Mouse (Mus musculus): Measurements from ENCODE around the gene Amdhd2.

The Amdhd2 gene

GRCm38 (mm10) chr17:24197032-24197824, 33.7 kb upstream of the Amdhd2 start:
- DNase-seq: no peak

- DNase-seq: no peak
Measured at GRCm38 (mm10) chr17:24195349-24195748, 31.8 kb upstream of the Amdhd2 start.

- no peak for DNase-seq
Measured at GRCm38 (mm10) chr17:24193769-24194168, 30.2 kb upstream of the Amdhd2 start.

GRCm38 (mm10) chr17:24193268-24193667, 29.7 kb upstream of the Amdhd2 start:
- no peak for DNase-seq

GRCm38 (mm10) chr17:24192848-24193247, 29.3 kb upstream of the Amdhd2 start:
- no peak for DNase-seq

- DNase-seq: no peak
Measured at GRCm38 (mm10) chr17:24191481-24191880, 27.9 kb upstream of the Amdhd2 start.

- no peak for DNase-seq
Measured at GRCm38 (mm10) chr17:24190934-24191333, 27.4 kb upstream of the Amdhd2 start.

- no peak for DNase-seq
Measured at GRCm38 (mm10) chr17:24174259-24174658, 10.7 kb upstream of the Amdhd2 start.

GRCm38 (mm10) chr17:24173423-24173822, 9.9 kb upstream of the Amdhd2 start:
- peak; percentile 82 for DNase-seq

GRCm38 (mm10) chr17:24171738-24172137, 8.2 kb upstream of the Amdhd2 start:
- DNase-seq: no peak

GRCm38 (mm10) chr17:24170729-24171128, 7.2 kb upstream of the Amdhd2 start:
- no peak for DNase-seq

- DNase-seq: no peak
Measured at GRCm38 (mm10) chr17:24170125-24170524, 6.6 kb upstream of the Amdhd2 start.

- DNase-seq: peak; percentile 98
Measured at GRCm38 (mm10) chr17:24169317-24170065, 5.9 kb upstream of the Amdhd2 start, which contains the start of gene Atp6v0c. Gene Atp6v0c, minus strand, starts transcription at chr17:24169702.

GRCm38 (mm10) chr17:24168590-24169277, 5.2 kb upstream of the Amdhd2 start:
- peak; percentile 58 for DNase-seq

GRCm38 (mm10) chr17:24167891-24168505, 4.4 kb upstream of the Amdhd2 start:
- DNase-seq: no peak

GRCm38 (mm10) chr17:24167120-24167519, 3.6 kb upstream of the Amdhd2 start:
- DNase-seq: peak; percentile 65

GRCm38 (mm10) chr17:24164566-24165259, 1.1 kb upstream of the Amdhd2 start:
- DNase-seq: peak; percentile 80

GRCm38 (mm10) chr17:24162584-24163175, 886 bp downstream of the Amdhd2 start:
- peak; percentile 93 for DNase-seq

- no peak for DNase-seq
Measured at GRCm38 (mm10) chr17:24161466-24161865, 2.1 kb downstream of the Amdhd2 start.

GRCm38 (mm10) chr17:24157526-24157925, 6.0 kb downstream of the Amdhd2 start:
- no peak for DNase-seq

GRCm38 (mm10) chr17:24157121-24157520, 6.4 kb downstream of the Amdhd2 start:
- no peak for DNase-seq

- no peak for DNase-seq
Measured at GRCm38 (mm10) chr17:24156394-24156793, 7.2 kb downstream of the Amdhd2 start.
